Mouse (Mus musculus): Measurements from ENCODE around the gene Vps26c. TPM values are rescaled to one million over a fixed set of nuclear protein-coding genes. Genes with fewer than 3 reads are reported as not detected.
"Not testable (repeated sequence)": the region's sequence is repeated elsewhere in the genome, so short reads cannot be mapped to it uniquely, and the experiment has no call there.

The Vps26c gene
- polyA plus RNA-seq, 1 experiment from 2014 or later = 72.4 TPM

DNA sequence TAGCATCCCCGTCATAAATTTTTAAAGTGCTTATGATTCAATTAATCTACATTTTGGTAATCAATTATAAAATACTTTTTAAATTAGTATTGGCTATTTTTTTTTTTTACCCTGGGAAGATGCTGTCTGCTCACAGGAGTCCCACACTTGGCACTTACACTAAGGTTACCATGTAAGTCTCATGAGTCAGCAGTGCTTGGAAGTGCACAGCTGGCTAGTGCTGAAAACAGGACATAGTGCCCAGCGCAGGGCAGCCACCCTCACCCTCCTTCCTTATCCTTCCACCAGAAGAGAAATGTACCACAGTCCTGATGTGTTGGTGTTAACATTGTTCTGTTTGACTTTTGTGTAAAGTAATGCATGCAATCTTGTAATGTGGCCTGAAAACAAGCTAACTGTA is 58.2 kb downstream of the Vps26c start:
- Histone ChIP-seq H3K9ac (replicated peaks) (no peak overlapping the region), H3K9me3 (no peaks in the 10 kb centered on the region), H3K4me3 (replicated peaks) (no peak overlapping the region), H3K4me2 (replicated peaks) (no peak overlapping the region), H3K27ac (no peak overlapping the region), H3K36me3 (peaks cover 85% of the 10 kb centered on the region), H3K27me3 (no peaks in the 10 kb centered on the region), H3K4me1 (replicated peaks) (peaks cover 13% of the 10 kb centered on the region)
- WGBS = 98% methylated on average over 2 of the region's 2 CpGs
- ATAC-seq = no peak

DNA sequence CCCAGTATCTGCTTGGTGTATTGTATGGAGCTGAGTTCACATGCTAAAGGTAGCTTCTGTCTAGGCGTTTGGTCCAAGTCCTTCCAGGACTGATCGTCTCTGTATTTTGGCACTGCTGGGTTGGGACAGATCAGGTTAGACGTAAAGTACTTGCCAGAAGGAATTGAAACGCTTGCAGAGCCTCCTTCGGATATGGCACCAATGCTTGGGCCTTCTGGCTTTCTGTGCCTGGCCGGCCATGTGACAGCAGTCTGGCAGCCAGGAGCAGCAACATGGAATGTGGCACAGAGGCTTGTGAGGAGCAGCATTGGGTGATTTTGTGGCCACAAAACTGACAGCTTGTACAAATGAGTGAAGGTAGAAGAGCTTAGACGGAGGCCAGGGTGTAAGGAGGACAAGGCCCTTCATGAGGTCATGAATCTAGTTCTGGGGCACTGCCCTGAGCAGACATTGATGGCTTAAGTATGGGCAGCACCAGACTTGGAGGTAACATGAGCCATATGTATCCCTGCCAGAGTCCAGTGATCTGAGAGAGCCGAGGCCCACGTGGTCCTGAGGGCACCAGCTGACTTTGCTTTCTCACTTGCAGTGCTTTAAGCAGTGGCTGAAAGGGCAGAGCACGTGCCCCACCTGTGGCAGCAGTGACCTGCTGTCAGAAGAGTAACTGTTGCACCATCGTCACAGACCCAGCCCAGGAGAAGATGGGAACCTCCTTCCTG is 59.1 kb downstream of the Vps26c start:
- peaks cover 9% of the 10 kb centered on the region for H3K4me1 ChIP-seq (replicated peaks)
- no peak for ATAC-seq
- 93% methylated on average over 11 of the region's 11 CpGs for WGBS
- no peak overlapping the region for H3K4me3 ChIP-seq (replicated peaks)
- no peak overlapping the region for H3K9ac ChIP-seq (replicated peaks)
- no peak overlapping the region for H3K4me2 ChIP-seq (replicated peaks)
- H3K36me3 ChIP-seq = peaks cover 89% of the 10 kb centered on the region
- no peaks in the 10 kb centered on the region for H3K9me3 ChIP-seq
- no peaks in the 10 kb centered on the region for H3K27me3 ChIP-seq
- H3K27ac ChIP-seq = no peak overlapping the region

DNA sequence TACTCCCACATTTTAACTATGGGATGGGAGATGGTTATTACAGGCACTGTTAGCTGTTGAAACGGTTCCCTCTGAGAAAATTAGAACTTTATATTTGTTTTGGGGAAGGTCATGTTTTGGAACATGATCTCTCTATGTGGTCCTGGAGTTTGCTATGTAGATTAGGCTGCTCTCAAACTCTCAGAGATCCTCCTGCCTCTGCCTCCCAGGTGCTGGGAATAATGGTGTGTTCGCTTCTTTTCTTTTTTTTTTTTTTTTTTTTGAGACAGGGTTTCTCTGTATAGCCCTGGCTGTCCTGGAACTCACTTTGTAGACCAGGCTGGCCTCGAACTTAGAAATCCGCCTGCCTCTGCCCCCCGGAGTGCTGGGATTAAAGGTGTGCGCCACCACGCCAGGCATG is 60.3 kb downstream of the Vps26c start:
- not testable (repeated sequence) for H3K4me2 ChIP-seq (replicated peaks); H3K9ac ChIP-seq (replicated peaks); H3K4me1 ChIP-seq (replicated peaks); ATAC-seq; H3K27me3 ChIP-seq; H3K4me3 ChIP-seq (replicated peaks); H3K9me3 ChIP-seq; H3K27ac ChIP-seq
- WGBS = 95% methylated on average over 7 of the region's 7 CpGs
- H3K36me3 ChIP-seq = peaks cover 95% of the 10 kb centered on the region

DNA sequence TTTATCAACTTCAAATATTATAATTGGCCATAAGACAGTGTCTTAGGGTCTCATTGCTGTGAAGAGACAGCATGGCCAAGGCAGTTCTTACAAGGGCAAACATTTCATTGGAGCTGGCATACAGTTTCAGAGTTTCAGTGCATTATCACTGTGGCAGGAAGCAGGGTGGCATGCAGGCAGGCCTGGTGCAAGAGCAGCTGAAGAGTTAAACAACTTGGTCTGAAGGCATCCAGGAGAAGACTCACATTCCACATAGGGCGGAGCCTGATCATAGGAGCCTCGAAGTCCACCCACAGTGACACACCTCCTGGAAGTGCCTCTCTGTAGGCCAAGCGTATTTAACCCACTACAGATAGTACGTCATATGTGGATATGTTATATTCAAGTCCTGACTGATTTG is 60.7 kb downstream of the Vps26c start:
- ATAC-seq = no peak
- peaks cover 96% of the 10 kb centered on the region for H3K36me3 ChIP-seq
- no peaks in the 10 kb centered on the region for H3K27me3 ChIP-seq
- no peaks in the 10 kb centered on the region for H3K4me1 ChIP-seq (replicated peaks)
- H3K4me2 ChIP-seq (replicated peaks) = no peak overlapping the region
- H3K4me3 ChIP-seq (replicated peaks) = no peak overlapping the region
- no peak overlapping the region for H3K9ac ChIP-seq (replicated peaks)
- no peaks in the 10 kb centered on the region for H3K9me3 ChIP-seq
- 95% methylated on average over 4 of the region's 4 CpGs for WGBS
- no peak overlapping the region for H3K27ac ChIP-seq

DNA sequence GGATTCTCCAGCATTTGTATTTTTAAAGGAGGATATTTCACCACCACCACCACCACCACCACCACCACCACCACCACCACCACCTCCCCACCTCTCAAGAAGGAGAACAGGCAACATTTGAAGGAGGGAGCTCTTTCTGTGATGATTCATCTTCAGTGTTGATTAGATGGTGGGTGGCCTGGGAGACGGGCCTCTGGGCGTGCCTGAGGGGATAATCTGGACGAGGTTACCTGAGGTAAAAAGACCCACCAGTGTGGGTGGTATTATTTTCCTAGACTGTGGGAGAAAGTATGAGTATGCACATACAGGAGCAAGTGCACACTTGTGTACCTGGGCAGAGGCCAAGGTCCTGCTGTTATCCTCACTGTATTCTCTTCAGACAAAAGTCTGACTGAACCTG is 62.6 kb downstream of the Vps26c start:
- 91% methylated on average over 3 of the region's 3 CpGs for WGBS
- H3K4me2 ChIP-seq (replicated peaks) = no peak overlapping the region
- no peak overlapping the region for H3K4me3 ChIP-seq (replicated peaks)
- no peaks in the 10 kb centered on the region for H3K4me1 ChIP-seq (replicated peaks)
- no peak overlapping the region for H3K9ac ChIP-seq (replicated peaks)
- peaks cover 97% of the 10 kb centered on the region for H3K36me3 ChIP-seq
- H3K9me3 ChIP-seq = no peaks in the 10 kb centered on the region
- ATAC-seq = no peak
- no peak overlapping the region for H3K27ac ChIP-seq
- H3K27me3 ChIP-seq = no peaks in the 10 kb centered on the region

DNA sequence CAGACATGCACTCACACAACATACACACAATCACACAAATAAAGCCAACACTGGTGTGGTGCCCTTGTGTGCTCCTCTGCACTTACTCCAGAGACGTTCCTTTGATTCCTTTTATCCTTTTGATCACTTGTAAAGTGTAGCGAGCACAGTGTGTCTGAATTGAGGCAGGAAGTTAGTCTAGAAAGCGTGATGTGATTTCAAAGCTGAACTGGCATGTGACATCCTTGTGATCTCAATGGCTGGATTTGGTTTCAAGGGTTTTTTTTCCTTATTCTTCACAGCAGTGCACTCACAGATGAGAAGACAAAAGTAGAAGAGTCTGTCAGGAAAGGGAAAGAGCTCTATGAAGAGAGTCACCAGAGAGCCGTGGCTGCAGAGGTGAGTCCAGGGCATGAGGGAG is 72.5 kb downstream of the Vps26c start:
- Histone ChIP-seq H3K9me3 (no peaks in the 10 kb centered on the region), H3K36me3 (peaks cover 93% of the 10 kb centered on the region), H3K27ac (no peak overlapping the region), H3K27me3 (no peaks in the 10 kb centered on the region), H3K9ac (replicated peaks) (no peak overlapping the region), H3K4me1 (replicated peaks) (no peaks in the 10 kb centered on the region), H3K4me2 (replicated peaks) (no peak overlapping the region), H3K4me3 (replicated peaks) (no peak overlapping the region)
- no peak for ATAC-seq
- 62% methylated on average over 4 of the region's 4 CpGs for WGBS

DNA sequence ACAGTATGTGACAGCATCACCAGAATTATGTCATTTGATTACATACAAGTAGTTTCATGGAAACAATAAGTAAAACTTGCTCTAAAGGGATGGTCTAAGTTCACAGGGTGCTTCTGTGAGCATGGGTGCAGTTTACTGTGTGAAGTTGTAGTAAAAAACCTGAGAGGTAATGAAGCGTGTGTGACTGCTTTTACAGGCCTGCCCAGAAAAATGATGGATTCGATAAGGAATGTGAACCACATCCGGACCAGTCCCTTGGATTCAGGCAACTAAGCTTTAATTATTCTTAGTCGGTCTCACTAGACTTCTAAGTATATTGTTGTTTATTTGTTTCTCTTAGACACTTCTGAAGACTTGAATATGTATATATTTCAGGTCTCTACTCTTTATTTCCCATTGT is 73.9 kb downstream of the Vps26c start:
- peaks cover 92% of the 10 kb centered on the region for H3K36me3 ChIP-seq
- 88% methylated on average over 4 of the region's 4 CpGs for WGBS
- no peaks in the 10 kb centered on the region for H3K27me3 ChIP-seq
- H3K27ac ChIP-seq = no peak overlapping the region
- no peak overlapping the region for H3K4me2 ChIP-seq (replicated peaks)
- no peak for ATAC-seq
- no peak overlapping the region for H3K4me3 ChIP-seq (replicated peaks)
- H3K9me3 ChIP-seq = no peaks in the 10 kb centered on the region
- no peaks in the 10 kb centered on the region for H3K4me1 ChIP-seq (replicated peaks)
- H3K9ac ChIP-seq (replicated peaks) = no peak overlapping the region

GRCm38 (mm10) chr16:94451545-94452488 is 74.8 kb downstream of the Vps26c start:
- H3K4me1 ChIP-seq (replicated peaks) = no peaks in the 10 kb centered on the region
- H3K36me3 ChIP-seq = peaks cover 91% of the 10 kb centered on the region
- H3K27ac ChIP-seq = no peak overlapping the region
- 94% methylated on average over 11 of the region's 11 CpGs for WGBS
- ATAC-seq = no peak
- H3K4me3 ChIP-seq (replicated peaks) = no peak overlapping the region
- no peak overlapping the region for H3K4me2 ChIP-seq (replicated peaks)
- H3K9me3 ChIP-seq = no peaks in the 10 kb centered on the region
- H3K9ac ChIP-seq (replicated peaks) = no peak overlapping the region
- no peaks in the 10 kb centered on the region for H3K27me3 ChIP-seq

DNA sequence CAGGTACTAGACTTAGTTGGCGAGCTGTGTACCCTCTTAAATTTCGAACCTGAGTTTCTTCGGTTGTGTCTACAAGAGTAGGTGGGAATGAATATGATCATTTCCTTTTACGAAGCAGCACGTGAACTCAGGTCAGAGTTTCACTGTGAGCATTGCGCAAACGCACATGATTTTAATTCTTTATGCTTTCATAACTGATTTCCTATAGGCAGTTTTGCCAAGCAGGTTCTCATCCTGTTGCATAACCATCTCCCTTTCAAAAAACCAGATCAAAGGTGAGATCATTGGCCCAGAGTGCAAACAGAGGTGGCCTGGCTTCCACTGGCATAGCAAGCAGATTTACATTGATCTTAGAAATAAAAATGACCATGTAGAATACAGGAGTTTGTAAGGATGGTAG is 77.0 kb downstream of the Vps26c start:
- no peak overlapping the region for H3K4me2 ChIP-seq (replicated peaks)
- no peaks in the 10 kb centered on the region for H3K9me3 ChIP-seq
- H3K27me3 ChIP-seq = no peaks in the 10 kb centered on the region
- H3K9ac ChIP-seq (replicated peaks) = no peak overlapping the region
- H3K4me1 ChIP-seq (replicated peaks) = no peaks in the 10 kb centered on the region
- WGBS = 96% methylated on average over 7 of the region's 7 CpGs
- no peak overlapping the region for H3K4me3 ChIP-seq (replicated peaks)
- H3K27ac ChIP-seq = no peak overlapping the region
- no peak for ATAC-seq
- H3K36me3 ChIP-seq = peaks cover 83% of the 10 kb centered on the region

- no peak overlapping the region for H3K27ac ChIP-seq
- no peak overlapping the region for H3K4me3 ChIP-seq (replicated peaks)
- no peak overlapping the region for H3K4me2 ChIP-seq (replicated peaks)
- H3K9ac ChIP-seq (replicated peaks) = no peak overlapping the region
- no peaks in the 10 kb centered on the region for H3K27me3 ChIP-seq
- 84% methylated on average over 8 of the region's 8 CpGs for WGBS
- H3K36me3 ChIP-seq = peaks cover 80% of the 10 kb centered on the region
- no peaks in the 10 kb centered on the region for H3K9me3 ChIP-seq
- no peak for ATAC-seq
- H3K4me1 ChIP-seq (replicated peaks) = no peaks in the 10 kb centered on the region
These were observed 77.5 kb downstream of the Vps26c start for GRCm38 (mm10) chr16:94449151-94449550.

All from midbrain, embryonic 13.5 days (tissue).